Mouse (Mus musculus) liver, postnatal 0 days (tissue): ENCODE data around the gene 4930455H04Rik. TPM values are rescaled to one million over a fixed set of nuclear protein-coding genes. Genes with fewer than 3 reads are reported as not detected.

ENCODE experiments used
- ATAC-seq: fragments of 200-750 bp; cut with Nextera tagmentation; 2 replicates; pipeline ENCODE4 v1.8.0; 2017; ENCODE audit warnings: mild to moderate bottlenecking, moderate library complexity
- DNase-seq: peaks from one replicate; pipeline ENCODE4 v3.0.0-alpha.2; 2016
- H3K27ac ChIP-seq: fragments of 300-500 bp; sonication (generic); 2 replicates; pipeline ENCODE4 v1.5.1; 2014; ENCODE audit warnings: antibody characterized with exemption, moderate library complexity, mild to moderate bottlenecking, low read depth
- H3K27me3 ChIP-seq: fragments of 300-500 bp; sonication (generic); 2 replicates; pipeline ENCODE4 v1.6.1; 2014; ENCODE audit warnings: low read length, control low read depth, mixed read lengths; ENCODE audit not compliant: insufficient read depth
- H3K36me3 ChIP-seq: fragments of 300-500 bp; sonication (generic); replicated peaks from 2 replicates; pipeline ENCODE4 v1.6.1; 2014; ENCODE audit warnings: mild to moderate bottlenecking, control low read depth, low read length, moderate library complexity, mixed read lengths; ENCODE audit not compliant: insufficient read depth
- H3K4me1 ChIP-seq: fragments of 300-500 bp; sonication (generic); 2 replicates; pipeline ENCODE4 v1.6.1; 2014; ENCODE audit warnings: antibody characterized with exemption, mild to moderate bottlenecking, control low read depth; ENCODE audit not compliant: insufficient read depth
- H3K4me2 ChIP-seq: fragments of 300-500 bp; sonication (generic); 2 replicates; pipeline ENCODE4 v1.6.1; 2014; ENCODE audit warnings: low read depth, mild to moderate bottlenecking, low read length, moderate library complexity, mixed read lengths
- H3K4me3 ChIP-seq: fragments of 300-500 bp; sonication (generic); 2 replicates; pipeline ENCODE4 v1.5.1; 2014; ENCODE audit warnings: low read depth, low read length
- H3K9ac ChIP-seq: fragments of 300-500 bp; sonication (generic); replicated peaks from 2 replicates; pipeline ENCODE4 v1.6.1; 2014; ENCODE audit warnings: mild to moderate bottlenecking, moderate library complexity
- H3K9me3 ChIP-seq: fragments of 300-500 bp; sonication (generic); 2 replicates; pipeline ENCODE4 v1.6.1; 2016; ENCODE audit warnings: mild to moderate bottlenecking, control low read depth, low read length, mixed read lengths
- CTCF ChIP-seq: sonication (generic); IDR thresholded peaks from 2 replicates; pipeline ENCODE4 v1.5.1; 2016; ENCODE audit warnings: antibody characterized with exemption, low read depth
- WGBS: fragments of 180-500 bp; shearing (Covaris S2); extraction: QIAGEN DNeasy Blood & Tissue Kit; methylation state at CpG from one replicate; pipeline ENCODE4 v1.1.7; 2014; ENCODE audit not compliant: insufficient replicate concordance; 5-methylcytosine and 5-hydroxymethylcytosine counted together
- polyA plus RNA-seq: library from polyadenylated mRNA; unstranded; fragments of >200 nt; fragmentation: Nextera tagmentation; extraction: Ambion mirVana; gene quantifications from 2 replicates; pipeline ENCODE4 v1.2.1, GENCODE M21; 2015

The 4930455H04Rik gene
- polyA plus RNA-seq, 1 experiment from 2014 or later = not detected

- no peaks in the 10 kb centered on the region for H3K36me3 ChIP-seq
- no peak for TF ChIP-seq CTCF
- H3K4me3 ChIP-seq = no peak overlapping the region
- H3K4me1 ChIP-seq = peaks cover 3% of the 10 kb centered on the region; the same call in 1 of the 2 replicates
- no peak for DNase-seq
- 61% methylated on average over 3 of the region's 3 CpGs for WGBS
- H3K27me3 ChIP-seq = no peaks in the 10 kb centered on the region
- H3K4me2 ChIP-seq = no peak overlapping the region
- H3K27ac ChIP-seq = no peak overlapping the region
- no peaks in the 10 kb centered on the region for H3K9me3 ChIP-seq
- no peak overlapping the region for H3K9ac ChIP-seq
- no peak for ATAC-seq
Observed at GRCm38 (mm10) chr3:117025421-117025820, 57.4 kb downstream of the 4930455H04Rik start.

Other genes starting within 250 kb of the 4930455H04Rik start
- 8.4 and 9.1 TPM in 2 replicates for gene Agl, start 160.1 kb upstream of the 4930455H04Rik start, polyA plus RNA-seq
- gene Frrs1, start 108.8 kb upstream of the 4930455H04Rik start, polyA plus RNA-seq = 20.6 and 22.7 TPM in 2 replicates
- 30.8 and 31.0 TPM in 2 replicates for gene Palmd, start 720 bp downstream of the 4930455H04Rik start, polyA plus RNA-seq